Mouse (Mus musculus): Measurements from ENCODE around the gene Srrd. TPM values are rescaled to one million over a fixed set of nuclear protein-coding genes. Genes with fewer than 3 reads are reported as not detected.

The Srrd gene
- polyA plus RNA-seq, 1 experiment from 2014 or later = 51.0 TPM

- ATAC-seq (ENCODE audit: insufficient read depth) (peak; percentile 65), DNase-seq (no peak)
- H3K27me3 ChIP-seq (ENCODE audit: insufficient read depth, low read length) = no peaks in the 10 kb centered on the region
- H3K36me3 ChIP-seq (ENCODE audit: insufficient read depth) = peaks cover 38% of the 10 kb centered on the region
- peak overlapping the region; percentile 71 for H3K9ac ChIP-seq
- H3K4me2 ChIP-seq = peak overlapping the region; percentile 82
- peaks cover 7% of the 10 kb centered on the region; the same call in 1 of the 2 replicates for H3K4me1 ChIP-seq (ENCODE audit: insufficient read depth)
- no peaks in the 10 kb centered on the region for H3K9me3 ChIP-seq (ENCODE audit: low read depth, low read length)
- H3K27ac ChIP-seq (ENCODE audit: low read depth) = no peak overlapping the region
- peak overlapping the region; percentile 98 for H3K4me3 ChIP-seq (ENCODE audit: low read depth, low read length)
- no peak for TF ChIP-seq CTCF (IDR thresholded peaks at IDR 0.05; ENCODE audit: low read depth)
- WGBS = 1% methylated on average over 33 of the region's 33 CpGs
Measured at GRCm38 (mm10) chr5:112326446-112327009, 16.3 kb downstream of the Srrd start.

- peak within 1 kb of the TSS; percentile 71 for H3K9ac ChIP-seq
- peaks cover 31% of the 10 kb centered on the region for H3K36me3 ChIP-seq (ENCODE audit: insufficient read depth)
- H3K27ac ChIP-seq (ENCODE audit: low read depth) = peak within 1 kb of the TSS; percentile 73; the same call in 1 of the 2 replicates
- H3K4me3 ChIP-seq (ENCODE audit: low read depth, low read length) = peak within 1 kb of the TSS; percentile 98
- 7% methylated on average over 48 of the region's 48 CpGs for WGBS
- ATAC-seq (ENCODE audit: insufficient read depth) (peak; percentile 90), DNase-seq (peak; percentile 99)
- 0 out of 2 replicates have a peak, but pooled peaks have one; percentile 7 for TF ChIP-seq CTCF (IDR thresholded peaks at IDR 0.05; ENCODE audit: low read depth)
- peak within 1 kb of the TSS; percentile 82 for H3K4me2 ChIP-seq
- H3K9me3 ChIP-seq (ENCODE audit: low read depth, low read length) = no peaks in the 10 kb centered on the region
- H3K27me3 ChIP-seq (ENCODE audit: insufficient read depth, low read length) = no peaks in the 10 kb centered on the region
- H3K4me1 ChIP-seq (ENCODE audit: insufficient read depth) = peaks cover 7% of the 10 kb centered on the region; the same call in 1 of the 2 replicates
Measured at GRCm38 (mm10) chr5:112325546-112326445, 17.0 kb downstream of the Srrd start, which contains the start of gene Tfip11. Gene Tfip11 (plus strand): TSS chr5:112326358.

- peak; percentile 74 for ATAC-seq (ENCODE audit: insufficient read depth)
- peak overlapping the region; percentile 30 for H3K9ac ChIP-seq
Measured at GRCm38 (mm10) chr5:112324637-112325545, 17.9 kb downstream of the Srrd start.

GRCm38 (mm10) chr5:112323246-112323645 is 19.6 kb downstream of the Srrd start:
- DNase-seq (no peak), ATAC-seq (ENCODE audit: insufficient read depth) (no peak)
- no peak overlapping the region for H3K27ac ChIP-seq (ENCODE audit: low read depth)
- H3K4me2 ChIP-seq = no peak overlapping the region
- H3K27me3 ChIP-seq (ENCODE audit: insufficient read depth, low read length) = no peaks in the 10 kb centered on the region
- no peak for TF ChIP-seq CTCF (IDR thresholded peaks at IDR 0.05; ENCODE audit: low read depth)
- WGBS = 80% methylated on average over 6 of the region's 6 CpGs
- H3K9ac ChIP-seq = no peak overlapping the region
- H3K4me1 ChIP-seq (ENCODE audit: insufficient read depth) = peaks cover 7% of the 10 kb centered on the region; the same call in 1 of the 2 replicates
- H3K9me3 ChIP-seq (ENCODE audit: low read depth, low read length) = no peaks in the 10 kb centered on the region
- no peak overlapping the region for H3K4me3 ChIP-seq (ENCODE audit: low read depth, low read length)
- peaks cover 8% of the 10 kb centered on the region; the same call in 1 of the 2 replicates for H3K36me3 ChIP-seq (ENCODE audit: insufficient read depth)

More at GRCm38 (mm10) chr5:112324637-112325545, 17.9 kb downstream of the Srrd start:
- TF ChIP-seq CTCF (IDR thresholded peaks at IDR 0.05; ENCODE audit: low read depth) = no peak
- Histone ChIP-seq H3K36me3 (ENCODE audit: insufficient read depth) (peaks cover 22% of the 10 kb centered on the region), H3K27me3 (ENCODE audit: insufficient read depth, low read length) (no peaks in the 10 kb centered on the region), H3K4me2 (peak overlapping the region; percentile 82), H3K4me3 (ENCODE audit: low read depth, low read length) (peak overlapping the region; percentile 98), H3K9me3 (ENCODE audit: low read depth, low read length) (no peaks in the 10 kb centered on the region), H3K4me1 (ENCODE audit: insufficient read depth) (peaks cover 7% of the 10 kb centered on the region; the same call in 1 of the 2 replicates), H3K27ac (ENCODE audit: low read depth) (peak overlapping the region; percentile 26; the same call in 1 of the 2 replicates)
- WGBS = 24% methylated on average over 24 of the region's 24 CpGs
- DNase-seq = peak; percentile 68

- no peak for ATAC-seq (ENCODE audit: insufficient read depth)
- H3K9me3 ChIP-seq (ENCODE audit: low read depth, low read length) = no peaks in the 10 kb centered on the region
- DNase-seq = no peak
- H3K36me3 ChIP-seq (ENCODE audit: insufficient read depth) = 0 out of 2 replicates have a peak, but pooled peaks cover 4% of the 10 kb centered on the region
- peaks cover 4% of the 10 kb centered on the region; the same call in 1 of the 2 replicates for H3K4me1 ChIP-seq (ENCODE audit: insufficient read depth)
- no peak overlapping the region for H3K9ac ChIP-seq
- WGBS = 69% methylated on average over 4 of the region's 4 CpGs
- no peak for TF ChIP-seq CTCF (IDR thresholded peaks at IDR 0.05; ENCODE audit: low read depth)
- H3K4me3 ChIP-seq (ENCODE audit: low read depth, low read length) = no peak overlapping the region
- H3K27me3 ChIP-seq (ENCODE audit: insufficient read depth, low read length) = no peaks in the 10 kb centered on the region
- H3K27ac ChIP-seq (ENCODE audit: low read depth) = no peak overlapping the region
- H3K4me2 ChIP-seq = no peak overlapping the region
Measured at GRCm38 (mm10) chr5:112321376-112321775, 21.5 kb downstream of the Srrd start.

GRCm38 (mm10) chr5:112320936-112321335 is 21.9 kb downstream of the Srrd start:
- no peak for ATAC-seq (ENCODE audit: insufficient read depth)
- Histone ChIP-seq H3K36me3 (ENCODE audit: insufficient read depth) (peaks cover 7% of the 10 kb centered on the region; the same call in 1 of the 2 replicates), H3K9me3 (ENCODE audit: low read depth, low read length) (no peaks in the 10 kb centered on the region), H3K9ac (no peak overlapping the region), H3K4me1 (ENCODE audit: insufficient read depth) (peaks cover 4% of the 10 kb centered on the region; the same call in 1 of the 2 replicates), H3K27me3 (ENCODE audit: insufficient read depth, low read length) (no peaks in the 10 kb centered on the region), H3K27ac (ENCODE audit: low read depth) (no peak overlapping the region), H3K4me2 (no peak overlapping the region), H3K4me3 (ENCODE audit: low read depth, low read length) (no peak overlapping the region)
- no peak for TF ChIP-seq CTCF (IDR thresholded peaks at IDR 0.05; ENCODE audit: low read depth)
- no peak for DNase-seq
- 70% methylated on average over 6 of the region's 6 CpGs for WGBS

Measured in lung, embryonic 14.5 days (tissue).